Mouse (Mus musculus) right cerebral cortex, postnatal 10 days (tissue): ENCODE results near the gene Asic3.

Experiments used
- DNase-seq, 2 experiments: peaks; one replicate each; pipeline ENCODE4 v3.0.0; 2021; ENCODE audit warnings: low spot score in 2 of 2

Asic3 gene

GRCm38 (mm10) chr5:24452030-24452690, 39.0 kb downstream of the Asic3 start, which contains the start of gene Agap3:
Gene Agap3, plus strand, starts transcription at chr5:24452177.
- DNase-seq: peak; percentile 67 to 71

GRCm38 (mm10) chr5:24452691-24453233, 39.6 kb downstream of the Asic3 start:
- peak in 1 of 2 experiments; percentile 55 for DNase-seq

DNA sequence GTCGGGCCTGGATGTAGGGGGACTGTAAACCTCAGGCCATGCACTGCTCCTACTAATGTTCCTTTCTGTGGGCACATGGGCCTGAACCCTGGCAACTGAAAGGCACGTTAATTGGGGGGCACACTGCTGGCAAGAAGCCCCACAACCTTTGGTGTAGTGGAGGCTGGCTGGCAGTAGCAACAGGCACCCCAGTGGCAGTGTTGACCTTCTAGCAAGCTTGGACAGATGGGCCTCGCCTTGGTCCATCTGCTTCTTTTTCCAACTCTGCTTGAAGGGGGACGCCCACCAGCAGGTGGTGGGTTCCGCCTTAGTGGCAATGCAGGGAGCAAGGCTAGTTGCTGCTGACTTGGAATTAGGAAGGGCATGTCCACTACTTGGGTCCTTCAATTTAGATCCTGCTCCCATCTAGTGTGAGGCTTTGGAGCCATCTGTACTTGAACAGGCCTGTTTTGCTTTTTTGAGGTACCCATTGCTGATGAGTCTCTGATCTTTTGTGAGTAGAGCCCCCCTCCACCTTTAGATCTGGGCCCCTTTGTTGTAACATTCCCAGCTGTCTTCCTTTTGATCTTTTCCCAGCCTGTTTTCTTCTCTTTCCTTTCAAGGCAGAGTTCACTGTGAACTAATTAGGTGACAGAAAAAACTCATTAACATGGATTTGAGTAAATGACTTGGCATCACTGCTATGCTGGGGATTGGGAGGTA, 40.2 kb downstream of the Asic3 start:
- peak; percentile 48 to 73 for DNase-seq

DNA sequence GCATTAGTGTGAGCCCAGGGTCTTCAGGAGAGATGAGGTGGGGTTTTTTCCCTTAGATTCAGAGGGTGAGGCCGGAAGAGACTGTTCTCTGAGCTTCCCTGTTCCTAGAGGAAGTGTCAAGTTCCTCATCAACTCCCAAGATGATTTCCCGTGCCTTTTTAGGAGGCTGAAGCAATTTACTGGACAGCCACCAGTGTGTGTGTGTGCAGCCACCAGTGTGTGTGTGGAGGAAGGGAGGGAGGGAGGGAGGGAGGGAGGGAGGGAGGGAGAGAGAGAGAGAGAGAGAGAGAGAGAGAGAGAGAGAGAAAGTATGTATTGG, 40.8 kb downstream of the Asic3 start:
- DNase-seq: no peak

DNA sequence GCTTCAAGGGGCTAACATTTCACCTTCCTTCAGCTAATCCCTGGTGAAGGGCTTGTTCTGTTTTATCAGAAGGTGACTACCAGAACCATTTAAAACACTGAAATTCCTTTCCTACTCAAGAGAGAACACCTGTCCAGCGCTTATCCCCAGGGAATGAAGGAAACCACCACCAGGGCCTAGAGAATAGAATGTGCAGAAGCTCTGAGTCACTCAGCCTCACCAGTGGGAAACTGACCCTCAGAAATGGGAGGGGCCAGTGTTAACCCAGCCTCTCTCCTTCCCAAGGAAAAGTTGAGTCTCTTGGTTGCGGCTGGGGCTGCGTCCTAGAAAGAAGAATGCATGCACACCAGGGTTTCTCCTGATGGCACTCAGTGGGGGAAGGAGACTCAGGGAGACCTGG, 41.9 kb downstream of the Asic3 start:
- no peak for DNase-seq

DNA sequence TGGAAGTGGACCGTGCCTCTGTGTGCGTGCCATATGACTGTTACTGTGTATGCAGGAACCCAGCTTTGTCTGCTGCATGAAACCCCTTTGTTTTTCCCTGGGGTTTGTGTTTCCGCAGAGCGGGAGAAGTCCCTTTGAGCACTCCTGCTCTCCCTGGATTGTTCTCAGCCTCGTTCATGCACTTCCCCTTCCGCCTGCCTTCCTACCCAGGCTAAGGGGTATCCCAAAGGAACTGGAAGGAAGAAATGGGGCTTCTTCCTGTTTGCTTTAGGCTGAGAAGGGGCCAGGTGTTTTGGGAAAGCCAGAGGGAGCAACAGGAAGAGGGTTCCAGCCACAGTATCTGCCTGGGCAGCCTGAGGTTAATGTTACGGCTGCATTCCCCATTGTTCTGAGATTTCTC, 42.4 kb downstream of the Asic3 start:
- DNase-seq: no peak

GRCm38 (mm10) chr5:24466762-24467161, 53.6 kb downstream of the Asic3 start:
- DNase-seq: no peak
